Mouse (Mus musculus) forebrain, embryonic 15.5 days (tissue): ENCODE results near the gene Dlx5. TPM values are rescaled to one million over a fixed set of nuclear protein-coding genes. Genes with fewer than 3 reads are reported as not detected.
A peak's percentile ranks its signal among the peaks of the same experiment; 100 is the strongest.

ENCODE experiments used
- ATAC-seq: fragments of 200-750 bp; cut with Nextera tagmentation; replicated peaks from 2 replicates; pipeline ENCODE4 v1.8.0; 2017; ENCODE audit warnings: mild to moderate bottlenecking, moderate TSS enrichment, moderate library complexity
- H3K27ac ChIP-seq: fragments of 300-500 bp; sonication (generic); replicated peaks from 2 replicates; pipeline ENCODE4 v1.5.1; 2015; ENCODE audit warnings: mild to moderate bottlenecking, inconsistent platforms
- H3K27me3 ChIP-seq: fragments of 300-500 bp; sonication (generic); 2 replicates; pipeline ENCODE4 v1.6.1; 2015; ENCODE audit warnings: inconsistent platforms
- H3K36me3 ChIP-seq: fragments of 300-500 bp; sonication (generic); 2 replicates; pipeline ENCODE4 v1.6.1; 2015; ENCODE audit warnings: mild to moderate bottlenecking, inconsistent platforms
- H3K4me1 ChIP-seq: fragments of 300-500 bp; sonication (generic); 2 replicates; pipeline ENCODE4 v1.6.1; 2015; ENCODE audit warnings: inconsistent platforms
- H3K4me2 ChIP-seq: fragments of 300-500 bp; sonication (generic); replicated peaks from 2 replicates; pipeline ENCODE4 v1.6.1; 2015; ENCODE audit warnings: mild to moderate bottlenecking, inconsistent platforms
- H3K4me3 ChIP-seq: fragments of 300-500 bp; sonication (generic); 2 replicates; pipeline ENCODE4 v1.5.1; 2015; ENCODE audit warnings: mild to moderate bottlenecking, inconsistent platforms
- H3K9ac ChIP-seq: fragments of 300-500 bp; sonication (generic); replicated peaks from 2 replicates; pipeline ENCODE4 v1.6.1; 2015; ENCODE audit warnings: mild to moderate bottlenecking, inconsistent platforms
- H3K9me3 ChIP-seq: fragments of 300-500 bp; sonication (generic); 2 replicates; pipeline ENCODE4 v1.6.1; 2016; ENCODE audit warnings: inconsistent platforms
- WGBS: fragments of 180-500 bp; shearing (Covaris S2); methylation state at CpG from one replicate; pipeline ENCODE4 v1.1.7; 2015; ENCODE audit warnings: mixed read lengths; 5-methylcytosine and 5-hydroxymethylcytosine counted together
- polyA plus RNA-seq: library from polyadenylated mRNA; unstranded; fragments of >200 nt; fragmentation: Nextera tagmentation; extraction: Ambion mirVana; gene quantifications from 2 replicates; pipeline ENCODE4 v1.2.1, GENCODE M21; 2015

Gene Dlx5
- polyA plus RNA-seq, 1 experiment from 2014 or later: 81.5 TPM

DNA sequence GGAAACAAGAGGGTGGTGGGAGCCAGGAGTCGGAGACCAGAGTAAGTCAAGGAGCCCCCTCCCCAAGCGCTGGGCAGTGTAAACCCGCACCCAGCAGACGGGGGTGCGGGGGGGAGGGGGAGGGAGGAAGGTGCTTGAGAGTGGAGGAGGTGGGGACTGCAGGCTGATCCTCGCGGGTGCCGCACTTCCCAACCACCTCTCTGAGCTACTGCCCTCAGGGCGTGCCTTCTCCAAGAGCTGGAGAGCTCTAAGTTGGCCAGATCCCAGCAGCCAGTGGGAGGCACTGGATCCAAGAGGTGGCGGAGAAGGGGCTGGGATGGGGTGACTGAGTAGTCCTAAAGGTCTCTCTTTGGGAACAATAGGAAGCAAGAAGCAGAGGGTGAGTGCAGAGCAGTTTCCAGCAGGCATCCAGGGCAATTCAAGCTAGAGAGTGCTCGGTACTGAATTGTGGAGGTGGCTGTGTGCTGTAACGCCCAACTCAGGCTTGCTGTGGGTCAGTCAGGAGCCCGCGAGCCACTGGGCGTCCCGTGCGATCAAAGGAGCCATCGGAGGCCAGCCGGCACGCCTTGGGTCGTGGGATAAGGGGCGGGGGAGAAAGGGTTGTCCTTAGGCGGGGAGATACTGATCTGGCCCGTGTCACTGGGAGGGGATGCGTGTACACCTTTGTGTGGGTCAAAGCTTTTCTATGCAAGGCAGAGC, 7.7 kb downstream of the Dlx5 start:
- 0% methylated on average over 25 of the region's 25 CpGs for WGBS
- Histone ChIP-seq H3K9me3 (no peaks in the 10 kb centered on the region), H3K27ac (peak overlapping the region; percentile 93), H3K4me1 (peaks cover 15% of the 10 kb centered on the region), H3K9ac (peak overlapping the region; percentile 70), H3K4me3 (peak overlapping the region; percentile 52), H3K27me3 (peaks cover 47% of the 10 kb centered on the region), H3K4me2 (peak overlapping the region; percentile 66), H3K36me3 (no peaks in the 10 kb centered on the region)
- peak; percentile 35 for ATAC-seq

- 2% methylated on average over 19 of the region's 19 CpGs for WGBS
- Histone ChIP-seq H3K4me3 (peak overlapping the region; percentile 52), H3K9me3 (no peaks in the 10 kb centered on the region), H3K27me3 (peaks cover 44% of the 10 kb centered on the region), H3K9ac (peak overlapping the region; percentile 70), H3K27ac (peak overlapping the region; percentile 93), H3K36me3 (no peaks in the 10 kb centered on the region), H3K4me2 (peak overlapping the region; percentile 66), H3K4me1 (peaks cover 15% of the 10 kb centered on the region)
- no peak for ATAC-seq
These were observed 8.3 kb downstream of the Dlx5 start for GRCm38 (mm10) chr6:6873476-6874072.

DNA sequence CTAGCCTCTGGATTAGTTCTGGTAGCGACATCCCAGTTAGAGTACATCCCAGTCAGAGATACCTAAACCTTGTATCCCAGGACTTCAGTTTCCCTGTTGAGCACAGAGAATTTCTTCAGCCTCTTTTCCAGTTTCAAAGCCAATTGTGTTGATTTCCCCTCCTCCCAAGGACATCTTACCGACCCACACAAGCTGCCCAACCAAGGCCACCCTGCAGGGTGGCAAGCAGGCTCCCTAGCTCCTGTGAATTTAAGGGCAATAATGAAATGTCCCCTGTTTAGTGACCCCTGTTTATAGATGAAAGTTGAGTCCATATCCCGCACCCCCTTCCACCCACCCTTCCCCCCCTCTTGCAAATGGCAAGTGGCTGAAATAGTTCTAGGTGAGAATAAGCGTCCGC, 9.0 kb downstream of the Dlx5 start:
- Histone ChIP-seq H3K9me3 (no peaks in the 10 kb centered on the region), H3K9ac (peak overlapping the region; percentile 11; the same call in 1 of the 2 replicates), H3K4me1 (peaks cover 12% of the 10 kb centered on the region), H3K4me2 (peak overlapping the region; percentile 66), H3K36me3 (no peaks in the 10 kb centered on the region), H3K27ac (peak overlapping the region; percentile 93), H3K4me3 (peak overlapping the region; percentile 52), H3K27me3 (peaks cover 44% of the 10 kb centered on the region)
- no peak for ATAC-seq
- 1% methylated on average over 5 of the region's 5 CpGs for WGBS

DNA sequence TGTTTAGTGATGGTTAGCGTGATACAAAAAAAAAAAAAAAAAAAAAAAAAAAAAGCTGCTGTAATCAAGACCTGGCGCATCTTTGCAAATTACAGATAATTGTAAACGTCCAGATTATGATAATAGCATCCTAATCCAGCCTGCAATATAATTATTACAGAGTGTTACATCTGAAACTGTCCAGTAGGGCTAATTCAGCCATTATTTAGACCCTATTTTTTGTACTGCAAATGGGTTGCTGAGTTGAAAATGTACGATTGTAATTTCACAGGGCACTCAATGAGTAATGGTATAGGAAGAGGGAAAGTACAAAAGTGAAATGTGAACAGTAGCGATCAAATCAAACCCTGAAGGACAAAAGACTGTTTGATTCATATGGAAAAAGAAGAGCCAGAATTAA, 10.2 kb downstream of the Dlx5 start:
- H3K4me2 ChIP-seq: peak overlapping the region; percentile 66
- peaks cover 40% of the 10 kb centered on the region for H3K27me3 ChIP-seq
- H3K4me1 ChIP-seq: peaks cover 12% of the 10 kb centered on the region
- H3K9me3 ChIP-seq: no peaks in the 10 kb centered on the region
- H3K4me3 ChIP-seq: peak overlapping the region; percentile 40
- H3K36me3 ChIP-seq: no peaks in the 10 kb centered on the region
- no peak overlapping the region for H3K9ac ChIP-seq
- ATAC-seq: peak; percentile 4; the same call in 1 of the 2 replicates
- H3K27ac ChIP-seq: peak overlapping the region; percentile 93
- WGBS: 2% methylated on average over 5 of the region's 5 CpGs

DNA sequence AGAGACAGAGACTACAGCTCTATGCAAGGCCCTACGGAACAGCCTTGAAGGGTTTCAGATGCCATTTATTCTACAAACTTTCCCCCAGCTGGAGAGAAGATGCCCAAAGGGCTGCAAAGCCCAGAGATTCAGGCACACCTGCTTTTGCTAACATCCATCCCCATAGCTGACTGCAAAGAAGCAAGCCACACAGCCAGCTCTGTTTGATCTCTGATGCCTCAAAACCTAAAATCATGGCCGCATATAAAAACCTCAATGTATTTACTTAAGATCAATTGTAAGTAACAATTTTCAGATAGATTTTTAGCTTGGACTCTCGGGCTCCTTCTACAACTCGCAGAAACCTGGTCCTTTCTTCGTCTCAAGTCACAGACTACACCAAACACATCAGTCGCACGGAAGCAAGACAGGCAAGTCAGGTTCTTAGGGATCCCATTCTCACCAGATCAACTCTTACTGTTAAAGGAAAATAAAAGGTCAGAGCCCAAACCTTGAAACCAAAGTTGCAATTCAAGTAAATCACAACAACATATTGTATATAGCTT, 10.9 kb downstream of the Dlx5 start:
- peak overlapping the region; percentile 93 for H3K27ac ChIP-seq

DNA sequence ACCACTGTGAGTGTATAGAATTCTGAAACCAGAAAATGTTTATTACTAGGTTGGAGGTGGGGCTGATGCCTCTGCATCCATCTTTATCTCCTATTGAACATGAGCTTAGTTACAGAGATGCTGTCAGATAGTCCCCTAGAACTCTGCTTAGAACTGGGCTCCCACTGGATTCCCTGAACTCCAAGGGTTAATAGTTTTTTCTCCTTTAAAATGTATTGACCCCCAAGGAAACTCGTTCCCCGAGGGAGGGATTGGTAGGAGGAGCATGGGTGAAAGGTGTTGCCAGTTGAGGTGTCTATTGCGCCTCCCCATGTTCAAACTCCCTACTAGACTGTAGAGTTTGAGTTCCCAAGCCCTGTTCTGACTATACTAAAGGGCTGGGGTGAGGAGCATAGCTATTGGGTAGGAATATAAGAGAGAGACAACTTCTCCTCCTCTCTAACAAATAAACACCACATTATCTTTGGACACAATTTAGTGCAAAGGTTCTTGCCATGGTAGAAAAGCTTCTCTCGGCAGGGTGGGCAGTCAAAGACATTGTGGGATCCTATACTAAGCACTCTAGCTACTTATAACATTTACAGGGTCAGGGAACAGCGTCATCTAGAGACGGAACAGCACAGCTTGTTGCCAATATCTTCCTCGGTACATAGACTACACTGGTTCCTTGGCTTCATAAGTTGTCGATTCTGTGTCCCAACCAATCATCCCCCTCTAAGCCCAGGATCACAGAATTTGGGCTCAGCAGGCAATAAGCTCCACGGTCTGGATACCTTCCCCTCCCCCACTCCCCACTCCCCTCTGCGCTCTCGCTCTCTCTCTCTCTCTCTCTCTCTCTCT, 11.7 kb downstream of the Dlx5 start:
- H3K4me2 ChIP-seq: peak overlapping the region; percentile 66
- H3K36me3 ChIP-seq: no peaks in the 10 kb centered on the region
- WGBS: 1% methylated on average over 11 of the region's 11 CpGs
- peak; percentile 39 for ATAC-seq
- H3K9me3 ChIP-seq: no peaks in the 10 kb centered on the region
- peaks cover 7% of the 10 kb centered on the region; the same call in 1 of the 2 replicates for H3K4me1 ChIP-seq
- H3K4me3 ChIP-seq: peak overlapping the region; percentile 40
- H3K27ac ChIP-seq: peak overlapping the region; percentile 93
- peaks cover 43% of the 10 kb centered on the region for H3K27me3 ChIP-seq
- peak overlapping the region; percentile 4 for H3K9ac ChIP-seq

More for the DNA sequence above, 10.9 kb downstream of the Dlx5 start:
- peaks cover 12% of the 10 kb centered on the region for H3K4me1 ChIP-seq
- H3K4me2 ChIP-seq: peak overlapping the region; percentile 66
- no peaks in the 10 kb centered on the region for H3K36me3 ChIP-seq
- H3K4me3 ChIP-seq: peak overlapping the region; percentile 40
- peak overlapping the region; percentile 44 for H3K9ac ChIP-seq
- H3K9me3 ChIP-seq: no peaks in the 10 kb centered on the region
- under 1% methylated on average over 7 of the region's 7 CpGs for WGBS
- no peak for ATAC-seq
- peaks cover 40% of the 10 kb centered on the region for H3K27me3 ChIP-seq

- H3K27ac ChIP-seq: peak overlapping the region; percentile 93
- no peak overlapping the region for H3K4me2 ChIP-seq
These were observed 12.7 kb downstream of the Dlx5 start for GRCm38 (mm10) chr6:6869041-6869685.

GRCm38 (mm10) chr6:6867031-6867430, 14.9 kb downstream of the Dlx5 start:
- Histone ChIP-seq H3K4me3 (peak overlapping the region; percentile 52), H3K36me3 (no peaks in the 10 kb centered on the region), H3K27me3 (peaks cover 46% of the 10 kb centered on the region), H3K4me2 (peak overlapping the region; percentile 70), H3K9me3 (no peaks in the 10 kb centered on the region), H3K27ac (peak overlapping the region; percentile 96), H3K4me1 (peaks cover 19% of the 10 kb centered on the region), H3K9ac (peak overlapping the region; percentile 52)
- 2% methylated on average over 9 of the region's 9 CpGs for WGBS
- no peak for ATAC-seq

More at GRCm38 (mm10) chr6:6869041-6869685, 12.7 kb downstream of the Dlx5 start:
- WGBS: 3% methylated on average over 13 of the region's 13 CpGs
- Histone ChIP-seq H3K36me3 (no peaks in the 10 kb centered on the region), H3K9ac (peak overlapping the region; percentile 50), H3K4me3 (peak overlapping the region; percentile 39), H3K9me3 (no peaks in the 10 kb centered on the region), H3K27me3 (peaks cover 44% of the 10 kb centered on the region), H3K4me1 (peaks cover 4% of the 10 kb centered on the region; the same call in 1 of the 2 replicates)
- ATAC-seq: peak; percentile 14

DNA sequence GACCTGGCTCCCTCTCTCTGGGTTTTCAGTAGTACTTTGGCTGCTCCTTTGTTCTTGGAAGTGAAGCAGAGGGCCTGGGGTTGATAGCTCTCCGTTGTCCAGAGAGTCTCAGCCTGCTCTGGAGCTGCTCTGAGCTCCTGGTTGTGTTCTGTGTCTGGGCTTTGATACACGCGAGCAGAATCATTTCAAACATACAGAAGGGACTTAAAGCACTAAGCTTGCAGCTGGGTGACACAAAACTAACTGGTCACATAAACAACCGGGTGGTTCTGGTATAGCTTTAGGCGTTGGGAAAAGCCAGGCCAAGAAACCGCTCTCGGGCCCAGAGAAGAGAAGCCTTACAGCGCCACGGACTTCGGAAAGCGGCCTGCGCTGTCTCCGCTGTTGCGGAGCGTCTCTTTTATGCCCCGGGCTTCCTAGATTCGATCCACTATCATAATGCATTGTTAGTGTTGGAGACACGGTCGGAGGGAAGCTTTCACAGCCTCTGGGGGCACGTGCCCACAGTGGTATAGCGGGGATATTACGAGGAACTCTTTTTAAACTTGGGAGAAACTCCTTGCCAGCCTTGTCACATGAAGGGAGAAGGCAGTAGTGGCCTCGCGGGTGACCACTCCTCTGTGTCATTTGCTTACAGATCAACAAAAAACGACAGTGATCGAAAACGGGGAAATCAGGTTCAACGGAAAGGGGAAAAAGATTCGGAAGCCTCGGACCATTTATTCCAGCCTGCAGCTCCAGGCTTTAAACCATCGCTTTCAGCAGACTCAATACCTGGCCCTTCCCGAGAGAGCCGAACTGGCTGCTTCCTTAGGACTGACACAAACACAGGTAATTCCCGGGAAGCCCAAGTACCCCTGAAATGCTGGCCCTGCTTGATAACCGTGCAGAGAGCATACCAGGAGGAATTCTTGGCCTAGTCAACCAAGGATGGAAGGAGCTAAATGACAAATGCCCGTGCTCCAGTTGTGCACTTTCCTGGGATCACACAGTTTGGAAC, 17.1 kb downstream of the Dlx5 start:
- peak overlapping the region; percentile 67 for H3K9ac ChIP-seq
- WGBS: 3% methylated on average over 36 of the region's 36 CpGs
- peaks cover 38% of the 10 kb centered on the region for H3K27me3 ChIP-seq
- peak overlapping the region; percentile 96 for H3K27ac ChIP-seq
- H3K36me3 ChIP-seq: no peaks in the 10 kb centered on the region
- H3K4me2 ChIP-seq: peak overlapping the region; percentile 70
- H3K4me3 ChIP-seq: peak overlapping the region; percentile 52
- H3K4me1 ChIP-seq: peaks cover 31% of the 10 kb centered on the region
- H3K9me3 ChIP-seq: no peaks in the 10 kb centered on the region
- ATAC-seq: no peak

DNA sequence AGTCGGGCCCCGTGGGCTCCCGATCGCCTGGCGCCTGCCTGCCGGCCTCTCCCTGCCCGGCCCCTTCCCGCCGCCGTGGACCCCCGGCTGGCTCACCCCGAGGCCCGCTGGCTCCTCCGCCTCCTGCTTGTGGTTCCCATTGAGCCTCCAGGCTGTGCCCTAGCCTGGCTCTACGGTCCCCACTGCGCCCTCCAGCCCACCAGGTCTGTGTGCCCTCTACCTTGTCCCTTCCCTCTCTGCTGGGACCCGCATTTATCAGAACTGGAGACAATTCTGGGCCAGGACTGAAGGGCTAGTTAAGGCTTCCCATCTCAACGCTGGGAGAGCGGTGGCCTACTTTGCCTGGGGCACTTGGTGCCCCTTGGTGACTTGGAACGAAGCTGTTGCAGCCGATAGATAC, 17.9 kb downstream of the Dlx5 start:
- peak overlapping the region; percentile 52 for H3K4me3 ChIP-seq
- H3K27me3 ChIP-seq: peaks cover 42% of the 10 kb centered on the region
- 2% methylated on average over 17 of the region's 21 CpGs for WGBS
- H3K9ac ChIP-seq: peak overlapping the region; percentile 67
- H3K4me2 ChIP-seq: peak overlapping the region; percentile 70
- ATAC-seq: peak; percentile 7; the same call in 1 of the 2 replicates
- no peaks in the 10 kb centered on the region for H3K36me3 ChIP-seq
- H3K4me1 ChIP-seq: peaks cover 34% of the 10 kb centered on the region
- H3K9me3 ChIP-seq: no peaks in the 10 kb centered on the region
- H3K27ac ChIP-seq: peak overlapping the region; percentile 96
